Mouse (Mus musculus): ENCODE data around the gene Corin.

DNA sequence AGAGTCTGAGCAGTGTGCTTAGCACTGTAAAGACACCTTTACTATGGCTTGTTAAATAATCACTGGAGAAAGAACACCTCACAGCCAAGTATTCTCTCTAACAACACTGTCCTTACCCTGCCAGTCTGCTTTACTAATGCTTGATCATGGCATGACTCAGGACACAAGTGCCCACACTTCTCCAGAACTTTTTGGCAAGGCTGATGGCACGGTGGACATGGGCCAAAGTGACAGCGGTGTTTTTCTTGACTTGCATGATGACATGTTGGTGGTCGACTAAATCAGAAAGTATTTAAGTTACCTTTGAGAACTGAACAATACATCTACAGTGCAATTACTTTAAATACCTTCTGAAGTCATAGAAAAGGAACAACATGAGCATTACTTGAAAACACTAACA is 24.6 kb upstream of the Corin start:
- TF ChIP-seq CTCF (IDR thresholded peaks at IDR 0.05; ENCODE audit: low read depth, low read length) (no peak), POLR2AphosphoS5 (IDR thresholded peaks at IDR 0.05; ENCODE audit: insufficient replicate concordance, low read depth, low read length) (no peak)

All from G1E (cell line).